Mouse (Mus musculus) stomach, embryonic 15.5 days (tissue): ENCODE measurements at regions not wholly inside any gene's neighbourhood (a gene's known extent, or its start where the extent isn't known, plus 50 kb on each side); places are given as distances from the start of the nearest gene placed in this dataset.

Experiments used
- ATAC-seq: fragments of 200-750 bp; cut with Nextera tagmentation; 2 replicates; pipeline ENCODE4 v1.8.0; 2017; ENCODE audit warnings: low read depth, moderate number of reproducible peaks, moderate TSS enrichment; ENCODE audit not compliant: insufficient read depth, low FRiP score
- H3K27ac ChIP-seq: fragments of 300-500 bp; sonication (generic); 2 replicates; pipeline ENCODE4 v1.5.1; 2015; ENCODE audit warnings: mild to moderate bottlenecking, inconsistent platforms
- H3K27me3 ChIP-seq: fragments of 300-500 bp; sonication (generic); replicated peaks from 2 replicates; pipeline ENCODE4 v1.6.1; 2015; ENCODE audit warnings: inconsistent platforms
- H3K36me3 ChIP-seq: fragments of 300-500 bp; sonication (generic); 2 replicates; pipeline ENCODE4 v1.6.1; 2015; ENCODE audit warnings: inconsistent platforms
- H3K4me1 ChIP-seq: fragments of 300-500 bp; sonication (generic); 2 replicates; pipeline ENCODE4 v1.6.1; 2015; ENCODE audit warnings: inconsistent platforms
- H3K4me2 ChIP-seq: fragments of 300-500 bp; sonication (generic); 2 replicates; pipeline ENCODE4 v1.6.1; 2015; ENCODE audit warnings: mild to moderate bottlenecking, inconsistent platforms
- H3K4me3 ChIP-seq: fragments of 300-500 bp; sonication (generic); replicated peaks from 2 replicates; pipeline ENCODE4 v1.5.1; 2015; ENCODE audit warnings: inconsistent platforms
- H3K9ac ChIP-seq: fragments of 300-500 bp; sonication (generic); 2 replicates; pipeline ENCODE4 v1.6.1; 2015; ENCODE audit warnings: inconsistent platforms
- H3K9me3 ChIP-seq: fragments of 300-500 bp; sonication (generic); 2 replicates; pipeline ENCODE4 v1.6.1; 2016; ENCODE audit warnings: inconsistent platforms
- WGBS: fragments of 180-500 bp; shearing (Covaris S2); methylation state at CpG from one replicate; pipeline ENCODE4 v1.1.7; 2015; 5-methylcytosine and 5-hydroxymethylcytosine counted together

GRCm38 (mm10) chr11:17417656-17418289 is 160.4 kb downstream of the C1d start:
- no peaks in the 10 kb centered on the region for H3K27me3 ChIP-seq
- no peaks in the 10 kb centered on the region for H3K36me3 ChIP-seq
- no peaks in the 10 kb centered on the region for H3K9me3 ChIP-seq
- no peak overlapping the region for H3K27ac ChIP-seq
- H3K4me3 ChIP-seq, result no peak overlapping the region
- ATAC-seq, result no peak
- H3K4me1 ChIP-seq, result no peaks in the 10 kb centered on the region
- 65% methylated on average over 4 of the region's 4 CpGs for WGBS
- H3K9ac ChIP-seq, result no peak overlapping the region
- no peak overlapping the region for H3K4me2 ChIP-seq

GRCm38 (mm10) chr11:17442133-17442532 is 184.8 kb downstream of the C1d start:
- Histone ChIP-seq H3K27ac (no peak overlapping the region), H3K27me3 (no peaks in the 10 kb centered on the region), H3K9me3 (no peaks in the 10 kb centered on the region), H3K4me1 (no peaks in the 10 kb centered on the region), H3K4me3 (no peak overlapping the region), H3K9ac (no peak overlapping the region), H3K4me2 (no peak overlapping the region), H3K36me3 (no peaks in the 10 kb centered on the region)
- no peak for ATAC-seq
- 38% methylated on average over 4 of the region's 4 CpGs for WGBS

- Histone ChIP-seq H3K4me2 (no peak overlapping the region), H3K4me1 (no peaks in the 10 kb centered on the region), H3K36me3 (no peaks in the 10 kb centered on the region), H3K27me3 (no peaks in the 10 kb centered on the region), H3K9ac (no peak overlapping the region), H3K9me3 (no peaks in the 10 kb centered on the region), H3K4me3 (no peak overlapping the region), H3K27ac (no peak overlapping the region)
- no peak for ATAC-seq
- WGBS, result 77% methylated on average over 7 of the region's 7 CpGs
These were observed 191.9 kb downstream of the C1d start for GRCm38 (mm10) chr11:17449289-17449688.

- Histone ChIP-seq H3K9me3 (no peaks in the 10 kb centered on the region), H3K36me3 (no peaks in the 10 kb centered on the region), H3K27me3 (no peaks in the 10 kb centered on the region), H3K27ac (no peak overlapping the region), H3K4me3 (no peak overlapping the region), H3K4me1 (no peaks in the 10 kb centered on the region), H3K4me2 (no peak overlapping the region), H3K9ac (no peak overlapping the region)
- ATAC-seq, result no peak
- 51% methylated on average over 7 of the region's 7 CpGs for WGBS
These were observed 193.1 kb downstream of the C1d start for GRCm38 (mm10) chr11:17450360-17451045.

GRCm38 (mm10) chr11:17451451-17451850 is 194.1 kb downstream of the C1d start:
- H3K4me2 ChIP-seq, result no peak overlapping the region
- H3K36me3 ChIP-seq, result no peaks in the 10 kb centered on the region
- H3K27me3 ChIP-seq, result no peaks in the 10 kb centered on the region
- H3K4me3 ChIP-seq, result no peak overlapping the region
- ATAC-seq, result no peak
- H3K27ac ChIP-seq, result no peak overlapping the region
- no peak overlapping the region for H3K9ac ChIP-seq
- no peaks in the 10 kb centered on the region for H3K4me1 ChIP-seq
- WGBS, result 69% methylated on average over 2 of the region's 2 CpGs
- no peaks in the 10 kb centered on the region for H3K9me3 ChIP-seq

GRCm38 (mm10) chr11:17453530-17453929 is 196.2 kb downstream of the C1d start:
- Histone ChIP-seq H3K4me1 (no peaks in the 10 kb centered on the region), H3K4me2 (no peak overlapping the region), H3K27me3 (no peaks in the 10 kb centered on the region), H3K36me3 (no peaks in the 10 kb centered on the region), H3K9me3 (no peaks in the 10 kb centered on the region), H3K27ac (no peak overlapping the region), H3K9ac (no peak overlapping the region), H3K4me3 (no peak overlapping the region)
- no peak for ATAC-seq
- WGBS, result 73% methylated on average over 9 of the region's 9 CpGs

GRCm38 (mm10) chr11:17458946-17459345 is 201.6 kb downstream of the C1d start:
- Histone ChIP-seq H3K9ac (no peak overlapping the region), H3K9me3 (no peaks in the 10 kb centered on the region), H3K4me3 (no peak overlapping the region), H3K27ac (no peak overlapping the region), H3K36me3 (no peaks in the 10 kb centered on the region), H3K27me3 (no peaks in the 10 kb centered on the region), H3K4me2 (no peak overlapping the region), H3K4me1 (no peaks in the 10 kb centered on the region)
- no peak for ATAC-seq
- 62% methylated on average over 4 of the region's 4 CpGs for WGBS

GRCm38 (mm10) chr11:17460024-17460919 is 202.9 kb downstream of the C1d start:
- Histone ChIP-seq H3K9ac (no peak overlapping the region), H3K4me3 (peak overlapping the region; percentile 17; the same call in 1 of the 2 replicates), H3K36me3 (no peaks in the 10 kb centered on the region), H3K27me3 (no peaks in the 10 kb centered on the region), H3K4me2 (peak overlapping the region; percentile 49), H3K9me3 (no peaks in the 10 kb centered on the region), H3K27ac (peak overlapping the region; percentile 84), H3K4me1 (no peaks in the 10 kb centered on the region)
- 14% methylated on average over 11 of the region's 11 CpGs for WGBS
- peak; percentile 63; the same call in 1 of the 2 replicates for ATAC-seq

- ATAC-seq, result peak; percentile 55; the same call in 1 of the 2 replicates
- Histone ChIP-seq H3K27me3 (no peaks in the 10 kb centered on the region), H3K4me3 (peak overlapping the region; percentile 17; the same call in 1 of the 2 replicates), H3K36me3 (no peaks in the 10 kb centered on the region), H3K4me1 (no peaks in the 10 kb centered on the region), H3K27ac (peak overlapping the region; percentile 84), H3K9me3 (no peaks in the 10 kb centered on the region), H3K4me2 (peak overlapping the region; percentile 49), H3K9ac (no peak overlapping the region)
- WGBS, result 6% methylated on average over 13 of the region's 13 CpGs
These were observed 203.5 kb downstream of the C1d start for GRCm38 (mm10) chr11:17460920-17461279.

- Histone ChIP-seq H3K36me3 (no peaks in the 10 kb centered on the region), H3K4me1 (no peaks in the 10 kb centered on the region), H3K27ac (no peak overlapping the region; the same call in 1 of the 2 replicates), H3K9me3 (no peaks in the 10 kb centered on the region), H3K4me2 (no peak overlapping the region), H3K4me3 (no peak overlapping the region), H3K9ac (no peak overlapping the region), H3K27me3 (no peaks in the 10 kb centered on the region)
- WGBS, result 83% methylated on average over 1 of the region's 1 CpGs
- no peak for ATAC-seq
These were observed 204.3 kb downstream of the C1d start for GRCm38 (mm10) chr11:17461701-17462100.

GRCm38 (mm10) chr11:17464875-17465274 is 207.5 kb downstream of the C1d start:
- H3K27ac ChIP-seq, result no peak overlapping the region
- no peaks in the 10 kb centered on the region for H3K4me1 ChIP-seq
- H3K36me3 ChIP-seq, result no peaks in the 10 kb centered on the region
- H3K9me3 ChIP-seq, result no peaks in the 10 kb centered on the region
- H3K9ac ChIP-seq, result no peak overlapping the region
- 33% methylated on average over 2 of the region's 2 CpGs for WGBS
- no peaks in the 10 kb centered on the region for H3K27me3 ChIP-seq
- H3K4me3 ChIP-seq, result no peak overlapping the region
- ATAC-seq, result no peak
- H3K4me2 ChIP-seq, result no peak overlapping the region
